Mouse (Mus musculus) intestine, postnatal 0 days (tissue): ENCODE measurements around the gene Shisa8. TPM values are rescaled to one million over a fixed set of nuclear protein-coding genes. Genes with fewer than 3 reads are reported as not detected.

ENCODE experiments used
- ATAC-seq: fragments of 200-750 bp; cut with Nextera tagmentation; 2 replicates; pipeline ENCODE4 v1.8.0; 2017; ENCODE audit warnings: mild to moderate bottlenecking, moderate TSS enrichment, moderate library complexity
- H3K27ac ChIP-seq: fragments of 300-500 bp; sonication (generic); 2 replicates; pipeline ENCODE4 v1.5.1; 2014; ENCODE audit warnings: mild to moderate bottlenecking, low read depth, low read length, moderate library complexity
- H3K27me3 ChIP-seq: fragments of 300-500 bp; sonication (generic); replicated peaks from 2 replicates; pipeline ENCODE4 v1.6.1; 2014; ENCODE audit warnings: low read length, mixed read lengths; ENCODE audit not compliant: control insufficient read depth, insufficient read depth
- H3K36me3 ChIP-seq: fragments of 300-500 bp; sonication (generic); 2 replicates; pipeline ENCODE4 v1.6.1; 2014; ENCODE audit warnings: mild to moderate bottlenecking, moderate library complexity; ENCODE audit not compliant: control insufficient read depth, insufficient read depth
- H3K4me1 ChIP-seq: fragments of 300-500 bp; sonication (generic); replicated peaks from 2 replicates; pipeline ENCODE4 v1.6.1; 2014; ENCODE audit warnings: antibody characterized with exemption, low read length, mixed read lengths; ENCODE audit not compliant: control insufficient read depth, insufficient read depth
- H3K4me2 ChIP-seq: fragments of 300-500 bp; sonication (generic); replicated peaks from 2 replicates; pipeline ENCODE4 v1.6.1; 2014; ENCODE audit warnings: low read depth, mild to moderate bottlenecking, moderate library complexity
- H3K4me3 ChIP-seq: fragments of 300-500 bp; sonication (generic); 2 replicates; pipeline ENCODE4 v1.5.1; 2014; ENCODE audit warnings: low read depth, low read length
- H3K9ac ChIP-seq: fragments of 300-500 bp; sonication (generic); 2 replicates; pipeline ENCODE4 v1.6.1; 2014; ENCODE audit warnings: mild to moderate bottlenecking, low read depth, low read length
- H3K9me3 ChIP-seq: fragments of 300-500 bp; sonication (generic); 2 replicates; pipeline ENCODE4 v1.6.1; 2016; ENCODE audit warnings: mixed run types; ENCODE audit not compliant: control insufficient read depth
- CTCF ChIP-seq: sonication (generic); IDR thresholded peaks from 2 replicates; pipeline ENCODE4 v1.5.1; 2016; ENCODE audit warnings: low read depth, mild to moderate bottlenecking, control low read depth, antibody characterized with exemption, moderate library complexity
- WGBS: fragments of 180-500 bp; shearing (Covaris S2); extraction: QIAGEN DNeasy Blood & Tissue Kit; methylation state at CpG from one replicate; pipeline ENCODE4 v1.1.7; 2014; 5-methylcytosine and 5-hydroxymethylcytosine counted together
- polyA plus RNA-seq: library from polyadenylated mRNA; unstranded; fragments of >200 nt; fragmentation: Nextera tagmentation; extraction: Ambion mirVana; gene quantifications from 2 replicates; pipeline ENCODE4 v1.2.1, GENCODE M21; 2015

Shisa8 gene
- polyA plus RNA-seq, 1 experiment from 2014 or later = not detected

GRCm38 (mm10) chr15:82167201-82168168 lies 45.1 kb downstream of the Shisa8 start:
- WGBS = 54% methylated on average over 23 of the region's 23 CpGs
- H3K9ac ChIP-seq = no peak overlapping the region
- no peak overlapping the region for H3K4me3 ChIP-seq
- ATAC-seq = no peak
- TF ChIP-seq CTCF = no peak
- no peaks in the 10 kb centered on the region for H3K27me3 ChIP-seq
- peak overlapping the region; percentile 55 for H3K4me2 ChIP-seq
- no peaks in the 10 kb centered on the region for H3K9me3 ChIP-seq
- 0 out of 2 replicates have a peak, but pooled peaks cover 9% of the 10 kb centered on the region for H3K4me1 ChIP-seq
- peaks cover 21% of the 10 kb centered on the region for H3K36me3 ChIP-seq
- peak overlapping the region; percentile 87 for H3K27ac ChIP-seq

- ATAC-seq = 0 out of 2 replicates have a peak, but pooled peaks have one; percentile 8
- 31% methylated on average over 22 of the region's 22 CpGs for WGBS
- H3K9me3 ChIP-seq = no peaks in the 10 kb centered on the region
- peak overlapping the region; percentile 45; the same call in 1 of the 2 replicates for H3K9ac ChIP-seq
- no peak for TF ChIP-seq CTCF
- peak overlapping the region; percentile 21; the same call in 1 of the 2 replicates for H3K4me3 ChIP-seq
- peak overlapping the region; percentile 55 for H3K4me2 ChIP-seq
- H3K4me1 ChIP-seq = 0 out of 2 replicates have a peak, but pooled peaks cover 14% of the 10 kb centered on the region
- peak overlapping the region; percentile 87 for H3K27ac ChIP-seq
- H3K36me3 ChIP-seq = peaks cover 16% of the 10 kb centered on the region
- H3K27me3 ChIP-seq = no peaks in the 10 kb centered on the region
Measured at GRCm38 (mm10) chr15:82166240-82167100, 46.1 kb downstream of the Shisa8 start.

- WGBS = 35% methylated on average over 8 of the region's 8 CpGs
- H3K4me3 ChIP-seq = no peak overlapping the region
- no peaks in the 10 kb centered on the region for H3K9me3 ChIP-seq
- no peak overlapping the region for H3K9ac ChIP-seq
- peak overlapping the region; percentile 55; the same call in 1 of the 2 replicates for H3K4me2 ChIP-seq
- TF ChIP-seq CTCF = peak; percentile 92
- H3K27ac ChIP-seq = peak overlapping the region; percentile 87
- no peaks in the 10 kb centered on the region for H3K27me3 ChIP-seq
- peaks cover 16% of the 10 kb centered on the region; the same call in 1 of the 2 replicates for H3K4me1 ChIP-seq
- ATAC-seq = peak; percentile 82
- H3K36me3 ChIP-seq = peaks cover 8% of the 10 kb centered on the region; the same call in 1 of the 2 replicates
Measured at GRCm38 (mm10) chr15:82165332-82166239, 47.0 kb downstream of the Shisa8 start.

GRCm38 (mm10) chr15:82164496-82164895 lies 48.1 kb downstream of the Shisa8 start:
- TF ChIP-seq CTCF = no peak
- Histone ChIP-seq H3K4me2 (peak overlapping the region; percentile 35; the same call in 1 of the 2 replicates), H3K4me3 (no peak overlapping the region), H3K9me3 (no peaks in the 10 kb centered on the region), H3K36me3 (no peaks in the 10 kb centered on the region), H3K27ac (peak overlapping the region; percentile 63), H3K4me1 (peaks cover 19% of the 10 kb centered on the region; the same call in 1 of the 2 replicates), H3K9ac (no peak overlapping the region), H3K27me3 (no peaks in the 10 kb centered on the region)
- peak; percentile 48 for ATAC-seq
- 22% methylated on average over 7 of the region's 7 CpGs for WGBS

GRCm38 (mm10) chr15:82164061-82164399 lies 48.6 kb downstream of the Shisa8 start:
- peak; percentile 25 for TF ChIP-seq CTCF
- no peaks in the 10 kb centered on the region for H3K36me3 ChIP-seq
- no peaks in the 10 kb centered on the region for H3K9me3 ChIP-seq
- no peak for ATAC-seq
- H3K4me2 ChIP-seq = peak overlapping the region; percentile 35
- 36% methylated on average over 4 of the region's 4 CpGs for WGBS
- H3K27ac ChIP-seq = peak overlapping the region; percentile 63
- no peak overlapping the region for H3K9ac ChIP-seq
- no peaks in the 10 kb centered on the region for H3K27me3 ChIP-seq
- H3K4me1 ChIP-seq = peaks cover 19% of the 10 kb centered on the region; the same call in 1 of the 2 replicates
- H3K4me3 ChIP-seq = no peak overlapping the region
